Mouse (Mus musculus): ENCODE results near the gene Natd1.

- TF ChIP-seq HCFC1 (IDR thresholded peaks at IDR 0.05; ENCODE audit: borderline replicate concordance, insufficient read depth, low read length) (no peak), MAFK (IDR thresholded peaks at IDR 0.05; ENCODE audit: insufficient read depth, low read depth, low read length) (no peak), ZC3H11A (IDR thresholded peaks at IDR 0.05; ENCODE audit: borderline replicate concordance, low read depth, low read length) (no peak), ZNF384 (IDR thresholded peaks at IDR 0.05; ENCODE audit: low read depth, low read length) (no peak), CHD2 (IDR thresholded peaks at IDR 0.05; ENCODE audit: low read depth, low read length) (no peak)
Measured at GRCm38 (mm10) chr11:60880559-60880958, 34.0 kb downstream of the Natd1 start.
